Comparison of ENCODE assay signal across 9 mouse cellular contexts in the genomic region with DNA sequence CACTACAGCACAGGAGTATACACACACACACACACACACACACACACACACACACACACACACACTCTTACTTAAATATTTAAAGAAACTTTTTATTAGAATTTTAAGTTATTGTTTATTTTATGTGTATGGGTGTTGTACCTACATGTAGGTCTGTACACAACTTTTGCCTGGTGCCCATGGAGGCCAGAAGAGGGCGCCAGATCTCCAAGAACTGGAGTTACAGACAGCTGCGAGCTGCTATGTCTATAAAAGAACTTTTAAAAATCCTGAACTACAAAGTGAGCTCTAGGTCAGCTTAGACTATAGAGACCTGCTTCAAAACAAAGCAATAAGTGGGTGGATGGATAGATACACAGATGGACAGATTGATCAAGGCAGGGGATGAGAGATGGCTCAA. TPM values are rescaled to one million over a fixed set of nuclear protein-coding genes. Genes with fewer than 3 reads are reported as not detected.
DNase-seq lines count a peak whose midpoint lies in the region; ATAC-seq and TF ChIP-seq lines count a peak whose summit lies in the region.
"Had no signal": no experiment of that assay in that cellular context is flagged by ENCODE, and none has a peak within 500 bp of the region (broad histone marks: within the 10 kb centered on the region; RNA-seq: fewer than 3 reads in every experiment).

No protein-coding gene starts in this region.

- H3K36me3 ChIP-seq in hindbrain, embryonic 10.5 days, result peaks cover 36% of the 10 kb centered on the region
- peaks cover 9% of the 10 kb centered on the region; the same call in 1 of the 2 replicates for H3K36me3 ChIP-seq in hindbrain, embryonic 16.5 days (ENCODE audit: control insufficient read depth, insufficient read depth, low read length)
- H3K36me3 ChIP-seq in embryonic facial prominence, embryonic 11.5 days (replicated peaks; ENCODE audit: control insufficient read depth, insufficient read depth, low read depth, low read length), result peaks cover 6% of the 10 kb centered on the region
- peaks cover 15% of the 10 kb centered on the region for H3K36me3 ChIP-seq in midbrain, postnatal 0 days (ENCODE audit: insufficient read depth, low read length)

- H3K9ac ChIP-seq in hindbrain, embryonic 16.5 days (ENCODE audit: low read depth, low read length), result no peak overlapping the region
- H3K9ac ChIP-seq in embryonic facial prominence, embryonic 11.5 days (replicated peaks; ENCODE audit: low read length), result no peak overlapping the region
- no peak overlapping the region for H3K9ac ChIP-seq in midbrain, postnatal 0 days (replicated peaks; ENCODE audit: low read length, poor library complexity, severe bottlenecking)

- no peaks in the 10 kb centered on the region for H3K27me3 ChIP-seq in hindbrain, embryonic 10.5 days (ENCODE audit: insufficient read depth, poor library complexity, severe bottlenecking)
- no peaks in the 10 kb centered on the region for H3K27me3 ChIP-seq in hindbrain, embryonic 16.5 days (replicated peaks; ENCODE audit: control insufficient read depth, insufficient read depth, low read length)
- no peaks in the 10 kb centered on the region for H3K27me3 ChIP-seq in embryonic facial prominence, embryonic 11.5 days (ENCODE audit: control insufficient read depth, insufficient read depth, low read length)
- no peaks in the 10 kb centered on the region for H3K27me3 ChIP-seq in midbrain, postnatal 0 days (ENCODE audit: insufficient read depth, low read length)

- H3K4me3 ChIP-seq in hindbrain, embryonic 10.5 days, result no peak overlapping the region
- no peak overlapping the region for H3K4me3 ChIP-seq in hindbrain, embryonic 16.5 days (ENCODE audit: low read length)
- H3K4me3 ChIP-seq in embryonic facial prominence, embryonic 11.5 days (ENCODE audit: low read depth, low read length), result no peak overlapping the region
- H3K4me3 ChIP-seq in midbrain, postnatal 0 days (ENCODE audit: low read depth, low read length), result no peak overlapping the region

- TF ChIP-seq CTCF in midbrain, postnatal 0 days (IDR thresholded peaks at IDR 0.05), result peak; percentile 67

- H3K4me1 ChIP-seq in hindbrain, embryonic 10.5 days (replicated peaks), result no peaks in the 10 kb centered on the region
- H3K4me1 ChIP-seq in hindbrain, embryonic 16.5 days (ENCODE audit: control insufficient read depth, insufficient read depth, low read depth, low read length), result no peaks in the 10 kb centered on the region; the same call in 1 of the 2 replicates
- no peaks in the 10 kb centered on the region for H3K4me1 ChIP-seq in embryonic facial prominence, embryonic 11.5 days (ENCODE audit: control insufficient read depth, insufficient read depth, low read length)
- no peaks in the 10 kb centered on the region for H3K4me1 ChIP-seq in midbrain, postnatal 0 days (ENCODE audit: insufficient read depth, low read length)

- no peak overlapping the region for H3K4me2 ChIP-seq in hindbrain, embryonic 16.5 days (ENCODE audit: low read length)
- H3K4me2 ChIP-seq in embryonic facial prominence, embryonic 11.5 days (ENCODE audit: low read depth, low read length), result no peak overlapping the region
- no peak overlapping the region for H3K4me2 ChIP-seq in midbrain, postnatal 0 days (ENCODE audit: low read depth, low read length, poor library complexity, severe bottlenecking)

- WGBS in hindbrain, embryonic 10.5 days, result 34% methylated on average over 2 of the region's 2 CpGs
- 33% methylated on average over 2 of the region's 2 CpGs for WGBS in hindbrain, embryonic 16.5 days
- 31% methylated on average over 2 of the region's 2 CpGs for WGBS in embryonic facial prominence, embryonic 11.5 days
- WGBS in midbrain, postnatal 0 days, result 23% methylated on average over 2 of the region's 2 CpGs

- no peak for ATAC-seq in hindbrain, embryonic 16.5 days
- ATAC-seq in embryonic facial prominence, embryonic 11.5 days (replicated peaks; ENCODE audit: insufficient number of reproducible peaks, low FRiP score, low TSS enrichment, low read depth), result no peak
- no peak for ATAC-seq in midbrain, postnatal 0 days (ENCODE audit: low FRiP score)

- no peak overlapping the region for H3K27ac ChIP-seq in hindbrain, embryonic 10.5 days
- no peak overlapping the region for H3K27ac ChIP-seq in hindbrain, embryonic 16.5 days (ENCODE audit: low read depth, low read length)
- H3K27ac ChIP-seq in embryonic facial prominence, embryonic 11.5 days (replicated peaks; ENCODE audit: low read depth, low read length), result no peak overlapping the region
- no peak overlapping the region for H3K27ac ChIP-seq in midbrain, postnatal 0 days (ENCODE audit: low read depth, low read length)
- H3K27ac ChIP-seq: macrophage had no signal

- H3K9me3 ChIP-seq in hindbrain, embryonic 10.5 days, result no peaks in the 10 kb centered on the region
- no peaks in the 10 kb centered on the region for H3K9me3 ChIP-seq in hindbrain, embryonic 16.5 days (ENCODE audit: control insufficient read depth, low read length)
- no peaks in the 10 kb centered on the region for H3K9me3 ChIP-seq in embryonic facial prominence, embryonic 11.5 days (replicated peaks; ENCODE audit: control insufficient read depth, low read length)
- H3K9me3 ChIP-seq in midbrain, postnatal 0 days (ENCODE audit: low read length), result no peaks in the 10 kb centered on the region

- DNase-seq in hindbrain, embryonic 10.5 days (ENCODE audit: low spot score), result peak; percentile 30
- DNase-seq in CD4-positive helper T cell, adult 2 months (ENCODE audit: low read depth, low spot score), result peak; percentile 82
- DNase-seq in adrenal gland, adult 2 months, result peak; percentile 79
- peak; percentile 67 for DNase-seq in embryonic facial prominence, embryonic 11.5 days (ENCODE audit: low spot score)
- DNase-seq in kidney, postnatal 10 days, result peak; percentile 82
- DNase-seq in midbrain, postnatal 0 days (ENCODE audit: low spot score), result peak; percentile 68
- DNase-seq in thymus, adult 18-20 months, result peak; percentile 64 to 73

RNA-seq across cellular contexts. Expression of gene Trpc4ap, which starts 18.6 kb away (rescaled TPM):
- polyA plus RNA-seq in hindbrain, embryonic 10.5 days (2016; fragmentation: Nextera tagmentation; extraction: Ambion mirVana), result 133 and 160 TPM in 2 replicates
- polyA plus RNA-seq in hindbrain, embryonic 16.5 days (2015; fragmentation: Nextera tagmentation; extraction: Ambion mirVana), result 155 and 168 TPM in 2 replicates
- total RNA-seq in adrenal gland, adult 2 months (2021), result 100 to 1,000 TPM; 125 to 152 TPM
- 205 and 228 TPM in 2 replicates for polyA plus RNA-seq in adrenal gland, adult 2 months (2012; rRNA removed)
- 143 and 148 TPM in 2 replicates for polyA plus RNA-seq in embryonic facial prominence, embryonic 11.5 days (2014; fragmentation: Nextera tagmentation; extraction: Ambion mirVana)
- total RNA-seq in midbrain, postnatal 0 days (2014; rRNA removed), result 148 and 155 TPM in 2 replicates
- 121 and 122 TPM in 2 replicates for polyA plus RNA-seq in midbrain, postnatal 0 days (2015; fragmentation: Nextera tagmentation; extraction: Ambion mirVana)

RNA-seq across cellular contexts. Expression of gene Edem2, which starts 55.7 kb away (rescaled TPM):
- polyA plus RNA-seq in hindbrain, embryonic 10.5 days (2016; fragmentation: Nextera tagmentation; extraction: Ambion mirVana), result 33.7 and 41.1 TPM in 2 replicates
- 42.4 and 45.5 TPM in 2 replicates for polyA plus RNA-seq in hindbrain, embryonic 16.5 days (2015; fragmentation: Nextera tagmentation; extraction: Ambion mirVana)
- total RNA-seq in adrenal gland, adult 2 months (2021), result 10 to 100 TPM; 43.3 to 45.9 TPM
- polyA plus RNA-seq in adrenal gland, adult 2 months (2012; rRNA removed), result 75.3 and 82.1 TPM in 2 replicates
- polyA plus RNA-seq in embryonic facial prominence, embryonic 11.5 days (2014; fragmentation: Nextera tagmentation; extraction: Ambion mirVana), result 22.7 and 28.9 TPM in 2 replicates
- total RNA-seq in midbrain, postnatal 0 days (2014; rRNA removed), result 41.1 and 44.5 TPM in 2 replicates
- polyA plus RNA-seq in midbrain, postnatal 0 days (2015; fragmentation: Nextera tagmentation; extraction: Ambion mirVana), result 33.0 and 35.7 TPM in 2 replicates

Comparison
In these comparisons a context has a peak if more than half of its experiments do, and no peak if none do; other contexts are left out.
1. DNase-seq: peak in every context shown above with its lines; median percentile 82 in CD4-positive helper T cell, adult 2 months; 82 in kidney, postnatal 10 days; 79 in adrenal gland, adult 2 months; 68 in thymus, adult 18-20 months; 68 in midbrain, postnatal 0 days; 67 in embryonic facial prominence, embryonic 11.5 days; 30 in hindbrain, embryonic 10.5 days.